ENCODE assay signal across 14 mouse cellular contexts in the genomic region with DNA sequence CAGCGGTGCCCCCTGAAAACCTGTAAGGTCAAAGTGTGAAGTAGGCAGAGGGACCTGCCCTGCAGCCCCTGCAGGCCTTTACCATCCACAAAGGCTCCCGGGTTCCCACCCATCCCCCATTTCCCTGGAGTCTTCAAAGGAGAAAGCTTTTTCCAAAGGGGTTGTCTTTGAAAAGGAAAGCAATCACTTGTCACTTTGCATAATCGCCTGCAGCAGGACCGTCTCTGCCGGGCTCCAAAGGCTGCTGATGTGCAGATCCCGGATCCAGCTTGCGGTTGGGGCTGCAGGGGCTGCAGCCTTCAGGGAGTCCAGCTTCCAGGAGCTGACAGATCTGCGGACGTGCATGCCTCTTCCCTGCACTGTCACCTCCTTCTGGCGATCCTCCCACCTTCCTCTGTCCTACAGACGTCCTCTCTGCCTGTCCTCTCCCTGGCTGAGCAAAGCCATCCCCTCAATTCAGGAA. TPM values are rescaled to one million over a fixed set of nuclear protein-coding genes. Genes with fewer than 3 reads are reported as not detected.
DNase-seq lines count a peak whose midpoint lies in the region; ATAC-seq and TF ChIP-seq lines count a peak whose summit lies in the region.
"Had no signal": no experiment of that assay in that cellular context is flagged by ENCODE, and none has a peak within 500 bp of the region (broad histone marks: within the 10 kb centered on the region; RNA-seq: fewer than 3 reads in every experiment).

No protein-coding gene starts in this region.

- no peak overlapping the region for H3K27ac ChIP-seq in heart, embryonic 12.5 days (ENCODE audit: poor library complexity, severe bottlenecking)
- H3K27ac ChIP-seq in forebrain, embryonic 13.5 days: peak overlapping the region; percentile 59
- H3K27ac ChIP-seq in midbrain, embryonic 10.5 days (replicated peaks): peak overlapping the region; percentile 96
- no peak overlapping the region for H3K27ac ChIP-seq in layer of hippocampus, adult 2 months
- H3K27ac ChIP-seq: embryonic facial prominence, embryonic 13.5 days had no signal

- no peak overlapping the region for H3K4me3 ChIP-seq in heart, embryonic 12.5 days
- H3K4me3 ChIP-seq in forebrain, embryonic 13.5 days: no peak overlapping the region
- peak overlapping the region; percentile 44 for H3K4me3 ChIP-seq in midbrain, embryonic 10.5 days
- no peak overlapping the region for H3K4me3 ChIP-seq in layer of hippocampus, adult 2 months
- H3K4me3 ChIP-seq: embryonic facial prominence, embryonic 13.5 days had no signal

- WGBS in heart, embryonic 12.5 days: 6% methylated on average over 11 of the region's 11 CpGs
- WGBS in forebrain, embryonic 13.5 days: 2% methylated on average over 11 of the region's 11 CpGs
- WGBS in midbrain, embryonic 10.5 days: under 1% methylated on average over 11 of the region's 11 CpGs

- H3K4me2 ChIP-seq in heart, embryonic 12.5 days: peak overlapping the region; percentile 55
- peak overlapping the region; percentile 46 for H3K4me2 ChIP-seq in forebrain, embryonic 13.5 days
- H3K4me2 ChIP-seq: embryonic facial prominence, embryonic 13.5 days had no signal

- H3K36me3 ChIP-seq in heart, embryonic 12.5 days: peaks cover 30% of the 10 kb centered on the region
- peaks cover 25% of the 10 kb centered on the region for H3K36me3 ChIP-seq in forebrain, embryonic 13.5 days (ENCODE audit: poor library complexity, severe bottlenecking)
- peaks cover 40% of the 10 kb centered on the region for H3K36me3 ChIP-seq in midbrain, embryonic 10.5 days

- DNase-seq in heart, adult 9 months (ENCODE audit: low spot score in 2 of 2): no peak
- peak; percentile 86 for DNase-seq in ES-CJ7 (ENCODE audit: low read depth, low spot score)
- DNase-seq in midbrain, embryonic 10.5 days (ENCODE audit: low spot score): peak; percentile 87
- DNase-seq in urinary bladder, postnatal 4 days (ENCODE audit: low spot score in 2 of 2): no peak
- no peak for DNase-seq in layer of hippocampus, adult 2 months (ENCODE audit: low spot score in 2 of 2)
- no peak for DNase-seq in spleen, adult 12 weeks (ENCODE audit: low spot score)
- DNase-seq: adrenal gland, adult 8-10 months had no signal

- no peak overlapping the region for H3K9ac ChIP-seq in heart, embryonic 12.5 days
- peak overlapping the region; percentile 49 for H3K9ac ChIP-seq in forebrain, embryonic 13.5 days
- H3K9ac ChIP-seq: embryonic facial prominence, embryonic 13.5 days had no signal

- TF ChIP-seq CTCF in layer of hippocampus, adult 2 months (conservative IDR thresholded peaks at IDR 0.05): no peak

- peaks cover 11% of the 10 kb centered on the region for H3K4me1 ChIP-seq in heart, embryonic 12.5 days (replicated peaks)
- H3K4me1 ChIP-seq in forebrain, embryonic 13.5 days: peaks cover 35% of the 10 kb centered on the region
- peaks cover 75% of the 10 kb centered on the region for H3K4me1 ChIP-seq in midbrain, embryonic 10.5 days

- H3K27me3 ChIP-seq in heart, embryonic 12.5 days (replicated peaks): peaks cover 17% of the 10 kb centered on the region; the same call in 1 of the 2 replicates
- no peaks in the 10 kb centered on the region for H3K27me3 ChIP-seq in forebrain, embryonic 13.5 days
- no peaks in the 10 kb centered on the region for H3K27me3 ChIP-seq in midbrain, embryonic 10.5 days (ENCODE audit: low read depth, poor library complexity, severe bottlenecking)

- H3K9me3 ChIP-seq in heart, embryonic 12.5 days (replicated peaks): no peaks in the 10 kb centered on the region
- no peaks in the 10 kb centered on the region for H3K9me3 ChIP-seq in forebrain, embryonic 13.5 days (replicated peaks)
- H3K9me3 ChIP-seq in midbrain, embryonic 10.5 days (replicated peaks): no peaks in the 10 kb centered on the region
- H3K9me3 ChIP-seq: embryonic facial prominence, embryonic 13.5 days had no signal

- peak; percentile 53; the same call in 1 of the 2 replicates for ATAC-seq in heart, embryonic 12.5 days (ENCODE audit: insufficient number of reproducible peaks, low FRiP score)
- peak; percentile 48; the same call in 1 of the 2 replicates for ATAC-seq in forebrain, embryonic 13.5 days

RNA-seq across cellular contexts. Expression of a gene that starts 6.0 kb away (rescaled TPM):
- not detected in 2 replicates for polyA plus RNA-seq in heart, embryonic 12.5 days (2016; fragmentation: Nextera tagmentation; extraction: Ambion mirVana)
- 0.09 TPM in 1 of 2 replicates, not detected in the other for polyA plus RNA-seq in forebrain, embryonic 13.5 days (2015; fragmentation: Nextera tagmentation; extraction: Ambion mirVana)
- polyA plus RNA-seq in midbrain, embryonic 10.5 days (2016; fragmentation: Nextera tagmentation; extraction: Ambion mirVana): 0.07 TPM in 1 of 2 replicates, not detected in the other
- total RNA-seq in layer of hippocampus, adult 2 months (2021): under 1 TPM; 0.41 to 0.42 TPM
- total RNA-seq: adrenal gland, adult 8-10 months; granulocyte monocyte progenitor cell, adult 5-6 weeks; megakaryocyte-erythroid progenitor cell, adult 5-6 weeks had no signal
- polyA plus RNA-seq: C2C12; embryonic facial prominence, embryonic 13.5 days; spleen, adult 2 months had no signal

RNA-seq across cellular contexts. Expression of a gene that starts 12.2 kb away (rescaled TPM):
- not detected in 2 replicates for polyA plus RNA-seq in heart, embryonic 12.5 days (2016; fragmentation: Nextera tagmentation; extraction: Ambion mirVana)
- polyA plus RNA-seq in forebrain, embryonic 13.5 days (2015; fragmentation: Nextera tagmentation; extraction: Ambion mirVana): 0.25 TPM in 1 of 2 replicates, not detected in the other
- polyA plus RNA-seq in midbrain, embryonic 10.5 days (2016; fragmentation: Nextera tagmentation; extraction: Ambion mirVana): 0.21 and 0.30 TPM in 2 replicates
- total RNA-seq in layer of hippocampus, adult 2 months (2021): not detected
- total RNA-seq: adrenal gland, adult 8-10 months; granulocyte monocyte progenitor cell, adult 5-6 weeks; megakaryocyte-erythroid progenitor cell, adult 5-6 weeks had no signal
- polyA plus RNA-seq: C2C12; embryonic facial prominence, embryonic 13.5 days; spleen, adult 2 months had no signal

RNA-seq across cellular contexts. Expression of a gene that starts 39.2 kb away (rescaled TPM):
- 20.1 and 21.6 TPM in 2 replicates for polyA plus RNA-seq in heart, embryonic 12.5 days (2016; fragmentation: Nextera tagmentation; extraction: Ambion mirVana)
- 21.7 and 23.0 TPM in 2 replicates for polyA plus RNA-seq in forebrain, embryonic 13.5 days (2015; fragmentation: Nextera tagmentation; extraction: Ambion mirVana)
- polyA plus RNA-seq in midbrain, embryonic 10.5 days (2016; fragmentation: Nextera tagmentation; extraction: Ambion mirVana): 29.7 and 31.2 TPM in 2 replicates
- total RNA-seq in layer of hippocampus, adult 2 months (2021): 10 to 100 TPM; 49.5 to 55.6 TPM

RNA-seq across cellular contexts. Expression of a gene that starts 50.4 kb away (rescaled TPM):
- polyA plus RNA-seq in heart, embryonic 12.5 days (2016; fragmentation: Nextera tagmentation; extraction: Ambion mirVana): 6.7 TPM in 2 replicates
- 3.8 and 4.9 TPM in 2 replicates for polyA plus RNA-seq in forebrain, embryonic 13.5 days (2015; fragmentation: Nextera tagmentation; extraction: Ambion mirVana)
- polyA plus RNA-seq in midbrain, embryonic 10.5 days (2016; fragmentation: Nextera tagmentation; extraction: Ambion mirVana): 4.4 and 6.7 TPM in 2 replicates
- 1 to 10 TPM; 4.8 to 5.0 TPM for total RNA-seq in layer of hippocampus, adult 2 months (2021)

Comparison
In these comparisons a context has a peak if more than half of its experiments do, and no peak if none do; other contexts are left out.
1. H3K27ac ChIP-seq: peak in forebrain, embryonic 13.5 days (single experiment) and midbrain, embryonic 10.5 days (single experiment); none in heart, embryonic 12.5 days (single experiment) and layer of hippocampus, adult 2 months (single experiment).
2. DNase-seq: peak in ES-CJ7 (single experiment) and midbrain, embryonic 10.5 days (single experiment); none in heart, adult 9 months (0 of 2), urinary bladder, postnatal 4 days (0 of 2), layer of hippocampus, adult 2 months (0 of 2) and spleen, adult 12 weeks (single experiment).